Mouse (Mus musculus) monocyte, adult 5-6 weeks (primary cell): Measurements from ENCODE around the gene Megf9. TPM values are rescaled to one million over a fixed set of nuclear protein-coding genes. Genes with fewer than 3 reads are reported as not detected.

Experiments used
- ATAC-seq: fragments of 153-309, 156-312 bp; replicated peaks from 2 replicates; pipeline ENCODE4 v1.8.0; 2017; ENCODE audit warnings: mild to moderate bottlenecking; ENCODE audit not compliant: low TSS enrichment, insufficient number of reproducible peaks, severe bottlenecking, poor library complexity, low FRiP score
- total RNA-seq: library from RNA; stranded (forward); fragments of 200-1000, 200-491, 200-594 nt; gene quantifications from 3 replicates; pipeline ENCODE4 v1.2.3, GENCODE M21; 2017

Megf9 gene
- total RNA-seq, 1 experiment from 2014 or later = 28.5 TPM

- no peak for ATAC-seq
These were observed 1.6 kb downstream of the Megf9 start for GRCm38 (mm10) chr4:70533056-70533805.

GRCm38 (mm10) chr4:70531021-70531420, 3.8 kb downstream of the Megf9 start:
- no peak for ATAC-seq

DNA sequence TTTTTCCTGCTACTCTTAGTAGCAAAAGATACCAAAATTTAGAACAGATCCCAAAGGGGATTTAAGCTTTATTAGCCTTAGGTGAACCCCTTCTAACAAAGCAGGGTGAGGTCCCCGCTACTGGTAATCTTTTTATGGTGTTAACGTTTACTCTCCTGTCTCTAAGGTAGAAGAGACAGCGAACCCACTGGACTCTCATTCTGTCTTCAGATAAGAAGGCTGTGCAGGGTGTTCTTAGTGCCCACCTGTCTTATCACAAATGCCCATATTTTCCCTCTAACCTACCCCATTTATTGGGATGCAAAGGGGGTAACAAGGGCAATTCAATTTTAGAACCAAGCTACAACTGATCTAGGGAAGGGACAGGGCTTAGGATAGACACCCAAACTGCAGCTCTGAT, 6.2 kb downstream of the Megf9 start:
- no peak for ATAC-seq

- no peak for ATAC-seq
These were observed 11.4 kb downstream of the Megf9 start for GRCm38 (mm10) chr4:70523346-70523745.

- no peak for ATAC-seq
These were observed 13.1 kb downstream of the Megf9 start for GRCm38 (mm10) chr4:70521506-70522292.

DNA sequence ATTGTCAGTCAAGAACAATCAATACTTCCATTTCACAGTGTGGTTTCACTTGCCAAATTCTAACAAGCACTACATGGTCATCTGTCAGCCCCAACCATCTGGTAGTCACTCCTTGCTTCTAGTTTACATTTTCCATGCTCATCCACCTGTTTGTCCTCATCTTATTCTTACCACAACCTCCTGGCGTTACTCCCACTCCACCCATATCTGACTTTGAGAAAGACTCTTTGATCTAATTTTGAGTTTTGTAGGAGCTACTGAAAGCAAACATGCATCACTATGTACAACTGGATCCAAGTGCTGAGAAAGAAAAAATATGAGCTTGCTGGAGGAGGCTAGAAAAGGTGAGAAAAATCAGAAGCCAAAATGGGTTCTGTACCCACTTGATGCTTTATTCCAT, 17.1 kb downstream of the Megf9 start:
- no peak for ATAC-seq

DNA sequence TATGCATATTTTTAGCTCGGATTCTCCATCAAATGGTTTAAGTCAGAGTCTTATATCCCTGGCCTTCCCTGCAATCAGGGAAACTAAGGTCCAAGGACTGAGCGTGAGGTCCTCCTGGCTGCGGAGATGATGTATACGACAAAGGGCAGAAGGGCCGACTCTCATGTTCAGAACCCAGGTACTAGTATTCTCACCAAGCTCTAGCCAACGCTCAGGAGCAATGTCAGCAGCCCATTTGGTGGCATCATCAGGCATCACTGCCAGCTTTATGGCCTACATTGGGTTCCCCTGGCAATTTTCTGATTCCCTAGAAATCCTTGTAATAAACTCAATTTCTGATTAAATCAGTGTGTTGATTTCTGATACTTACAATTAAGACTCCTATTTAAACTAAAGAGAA, 18.5 kb downstream of the Megf9 start:
- no peak for ATAC-seq

GRCm38 (mm10) chr4:70515514-70515913, 19.3 kb downstream of the Megf9 start:
- ATAC-seq = peak; percentile 66; the same call in 1 of the 2 replicates

DNA sequence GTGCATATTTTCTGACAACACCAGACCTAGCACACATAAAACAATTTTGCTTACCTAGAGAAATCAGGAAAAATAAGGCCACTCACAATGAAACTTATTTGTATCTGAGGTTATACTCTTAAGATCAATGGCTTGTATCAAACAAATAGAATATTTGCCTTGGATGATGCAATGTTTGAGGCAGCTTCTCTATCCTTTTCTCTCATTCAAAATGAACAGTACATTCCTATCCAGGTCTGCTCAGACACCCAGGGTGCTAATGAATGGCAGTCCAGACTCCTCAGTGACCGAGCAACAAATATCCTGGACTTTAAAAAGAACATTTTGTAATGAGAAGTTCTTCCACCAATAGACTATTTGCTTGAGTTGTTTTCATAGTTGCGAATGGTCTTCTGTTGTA, 24.8 kb downstream of the Megf9 start:
- no peak for ATAC-seq

GRCm38 (mm10) chr4:70509565-70509964, 25.2 kb downstream of the Megf9 start:
- no peak for ATAC-seq

- ATAC-seq = no peak
These were observed 26.6 kb downstream of the Megf9 start for GRCm38 (mm10) chr4:70508207-70508606.

GRCm38 (mm10) chr4:70505951-70506350, 28.8 kb downstream of the Megf9 start:
- ATAC-seq = no peak

- ATAC-seq = no peak
These were observed 31.0 kb downstream of the Megf9 start for GRCm38 (mm10) chr4:70503827-70504226.

DNA sequence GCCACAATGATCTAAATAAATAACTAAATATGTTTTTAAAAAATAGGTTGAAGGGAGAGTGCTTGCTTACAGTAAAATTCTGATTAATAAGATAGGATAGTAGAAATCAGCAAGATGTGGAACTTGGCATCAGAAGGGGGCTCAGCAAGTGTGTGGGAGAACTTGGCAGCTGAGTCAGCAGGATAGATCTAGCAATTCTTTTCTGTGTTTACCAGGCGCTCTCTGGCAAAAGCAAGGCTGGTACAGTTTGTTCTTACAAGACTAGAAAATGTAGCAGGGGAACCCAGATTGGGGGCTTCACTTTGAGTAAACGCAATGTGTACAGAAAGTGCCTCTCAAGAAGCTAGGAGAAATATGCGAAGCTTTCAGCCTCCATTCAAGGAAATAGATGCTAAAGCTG, 35.5 kb downstream of the Megf9 start:
- ATAC-seq = no peak

DNA sequence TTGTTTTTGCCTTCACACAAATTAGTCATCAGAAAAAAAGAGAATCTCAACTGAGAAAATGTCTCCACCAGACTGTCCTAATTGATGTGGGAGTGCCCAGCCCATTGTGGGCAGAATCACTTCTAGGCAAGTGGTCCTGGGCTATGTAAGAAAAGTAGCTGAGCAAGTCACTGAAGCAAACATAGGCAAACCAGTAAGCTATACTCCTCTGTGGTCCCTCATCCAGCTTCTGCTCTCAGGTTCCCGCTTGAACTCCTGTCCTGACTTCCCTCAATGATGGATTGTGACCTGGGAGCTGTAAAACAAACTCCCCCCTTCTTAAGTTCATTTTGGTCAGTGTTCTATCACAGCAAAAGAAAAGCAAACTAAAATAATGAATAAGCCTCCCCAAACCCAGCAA, 37.8 kb downstream of the Megf9 start:
- ATAC-seq = no peak

DNA sequence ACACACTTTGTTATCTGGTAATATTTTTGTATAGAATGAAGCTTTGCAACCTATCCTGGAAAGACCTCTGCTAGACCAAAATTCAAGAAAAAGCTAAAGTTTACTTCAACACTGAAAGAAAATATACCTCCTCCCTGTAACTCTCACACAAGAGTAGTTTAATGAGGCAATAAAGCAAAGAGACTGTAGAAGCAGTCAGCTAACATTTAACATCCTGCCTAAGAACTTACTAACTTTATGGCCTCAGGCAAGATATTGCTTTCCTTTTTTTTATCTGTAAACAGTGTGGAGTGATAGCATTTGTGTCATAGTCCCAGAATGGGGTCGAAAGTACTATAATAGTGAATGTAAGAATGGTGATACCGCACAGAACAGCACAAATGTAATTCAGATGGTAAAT, 45.0 kb downstream of the Megf9 start:
- ATAC-seq = no peak

- no peak for ATAC-seq
These were observed 46.4 kb downstream of the Megf9 start for GRCm38 (mm10) chr4:70488415-70488814.

- no peak for ATAC-seq
These were observed 50.7 kb downstream of the Megf9 start for GRCm38 (mm10) chr4:70484134-70484533.

- no peak for ATAC-seq
These were observed 52.9 kb downstream of the Megf9 start for GRCm38 (mm10) chr4:70481931-70482330.

GRCm38 (mm10) chr4:70471398-70471797, 63.4 kb downstream of the Megf9 start:
- no peak for ATAC-seq
